Mouse (Mus musculus) kidney, postnatal 0 days (tissue): ENCODE data around the gene Mybpc3. TPM values are rescaled to one million over a fixed set of nuclear protein-coding genes. Genes with fewer than 3 reads are reported as not detected.

Experiments
- ATAC-seq: fragments of 200-750 bp; cut with Nextera tagmentation; replicated peaks from 2 replicates; pipeline ENCODE4 v1.8.0; 2017; ENCODE audit warnings: low read depth, moderate number of reproducible peaks, moderate TSS enrichment, moderate library complexity; ENCODE audit not compliant: low FRiP score
- DNase-seq: peaks from one replicate; pipeline ENCODE4 v3.0.0-alpha.2; 2016; ENCODE audit warnings: low spot score
- H3K27ac ChIP-seq: fragments of 300-500 bp; sonication (generic); 2 replicates; pipeline ENCODE4 v1.5.1; 2014; ENCODE audit warnings: mild to moderate bottlenecking
- H3K27me3 ChIP-seq: fragments of 300-500 bp; sonication (generic); 2 replicates; pipeline ENCODE4 v1.6.1; 2014; ENCODE audit warnings: low read length, mixed read lengths; ENCODE audit not compliant: insufficient read depth
- H3K36me3 ChIP-seq: fragments of 300-500 bp; sonication (generic); 2 replicates; pipeline ENCODE4 v1.6.1; 2014; ENCODE audit warnings: low read length, mixed read lengths; ENCODE audit not compliant: insufficient read depth
- H3K4me1 ChIP-seq: fragments of 300-500 bp; sonication (generic); replicated peaks from 2 replicates; pipeline ENCODE4 v1.6.1; 2014; ENCODE audit warnings: antibody characterized with exemption, low read length, mixed read lengths; ENCODE audit not compliant: insufficient read depth
- H3K4me2 ChIP-seq: fragments of 300-500 bp; sonication (generic); 2 replicates; pipeline ENCODE4 v1.6.1; 2014; ENCODE audit warnings: mild to moderate bottlenecking, low read length, moderate library complexity, mixed read lengths
- H3K4me3 ChIP-seq: fragments of 300-500 bp; sonication (generic); replicated peaks from 2 replicates; pipeline ENCODE4 v1.5.1; 2014; ENCODE audit warnings: low read depth, low read length
- H3K9ac ChIP-seq: fragments of 300-500 bp; sonication (generic); 2 replicates; pipeline ENCODE4 v1.6.1; 2014; ENCODE audit warnings: low read depth, low read length
- H3K9me3 ChIP-seq: fragments of 300-500 bp; sonication (generic); replicated peaks from 2 replicates; pipeline ENCODE4 v1.6.1; 2016; ENCODE audit warnings: low read length, inconsistent platforms, mixed read lengths
- CTCF ChIP-seq: IDR thresholded peaks from 2 replicates; pipeline ENCODE4 v1.5.1; 2016; ENCODE audit warnings: antibody characterized with exemption, low read depth, mild to moderate bottlenecking, moderate library complexity
- WGBS: fragments of 180-500 bp; shearing (Covaris S2); extraction: QIAGEN DNeasy Blood & Tissue Kit; methylation state at CpG from one replicate; pipeline ENCODE4 v1.1.7; 2014; 5-methylcytosine and 5-hydroxymethylcytosine counted together
- polyA plus RNA-seq: library from polyadenylated mRNA; unstranded; fragments of >200 nt; fragmentation: Nextera tagmentation; extraction: Ambion mirVana; gene quantifications from 2 replicates; pipeline ENCODE4 v1.2.1, GENCODE M21; 2015

The Mybpc3 gene
- 0.08 and 0.13 TPM in 2 replicates for polyA plus RNA-seq

DNA sequence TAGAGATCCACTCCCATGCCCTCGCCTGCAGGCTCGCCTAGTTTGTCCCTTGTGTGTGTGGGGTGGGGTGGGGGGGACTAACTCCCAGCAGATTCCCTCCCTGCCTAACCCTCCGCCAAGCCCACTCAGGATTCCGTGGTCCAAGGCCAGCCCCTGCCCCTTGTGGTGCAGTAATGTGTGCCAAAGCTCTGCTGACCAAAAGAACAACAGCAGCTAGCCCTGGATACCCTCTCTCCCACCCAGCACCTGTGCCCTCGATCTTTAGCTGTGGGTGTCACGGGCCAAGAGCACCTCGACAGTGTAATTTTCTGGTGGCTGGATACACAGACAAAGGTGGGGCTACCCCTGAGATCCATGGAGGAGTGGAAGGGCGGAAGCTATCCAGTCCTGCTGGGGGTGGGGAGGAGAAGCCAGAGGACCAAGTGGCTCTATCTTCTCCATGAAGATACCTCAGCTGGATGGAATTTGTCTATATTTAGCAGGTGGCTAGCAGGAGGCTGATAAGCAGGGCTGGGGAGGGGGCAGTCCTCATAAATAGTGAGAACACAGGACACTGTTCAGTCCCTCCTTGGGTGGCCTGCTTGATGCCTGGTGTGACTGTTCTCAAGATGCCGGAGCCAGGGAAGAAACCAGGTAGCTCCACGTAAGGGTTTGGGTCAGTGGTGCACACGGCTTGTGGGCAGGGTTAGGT lies at the start of gene Mybpc3:
Gene Mybpc3, plus strand, starts transcription at position 560 of the 691 bp plus-strand sequence.
- TF ChIP-seq CTCF = no peak
- 83% methylated on average over 11 of the region's 11 CpGs for WGBS
- peaks cover 7% of the 10 kb centered on the region for H3K4me1 ChIP-seq
- H3K9me3 ChIP-seq = no peaks in the 10 kb centered on the region
- H3K27ac ChIP-seq = no peak within 1 kb of the TSS
- no peak for ATAC-seq
- no peak for DNase-seq
- H3K9ac ChIP-seq = no peak within 1 kb of the TSS
- no peak within 1 kb of the TSS for H3K4me3 ChIP-seq
- H3K27me3 ChIP-seq = no peaks in the 10 kb centered on the region
- H3K4me2 ChIP-seq = no peak within 1 kb of the TSS
- H3K36me3 ChIP-seq = no peaks in the 10 kb centered on the region

DNA sequence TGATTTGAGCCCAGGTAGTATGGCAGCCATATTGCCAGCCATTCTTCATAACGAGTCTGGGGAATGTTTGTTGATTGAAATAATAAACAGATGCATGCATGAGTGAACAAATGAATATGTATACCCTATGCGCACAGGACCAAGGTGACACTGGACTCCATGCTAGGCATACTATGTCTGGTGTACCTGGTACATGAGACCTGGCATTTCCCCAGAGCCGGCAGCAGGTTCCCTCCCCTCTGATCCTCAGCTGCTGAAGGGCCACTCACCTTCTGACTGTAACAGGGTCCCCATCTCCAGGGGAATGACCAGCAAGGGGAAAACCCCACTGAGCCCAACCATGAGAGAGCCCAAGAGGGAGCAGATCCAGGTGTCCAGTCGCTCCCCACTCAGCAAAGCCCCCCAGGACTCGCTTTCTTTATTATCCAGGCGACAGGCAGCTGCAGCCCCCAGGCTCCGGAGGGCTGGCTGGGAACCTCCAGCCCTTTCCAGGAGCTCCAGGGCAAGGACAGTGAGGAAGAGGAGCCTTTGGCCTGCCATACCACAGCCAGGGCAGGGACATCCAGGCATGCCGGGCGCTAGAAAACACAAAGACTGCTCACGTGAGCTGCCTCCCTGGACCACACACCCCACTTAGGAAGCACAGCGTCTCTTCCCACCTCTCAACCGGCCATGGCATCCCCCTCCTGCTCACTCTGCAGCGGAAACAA lies 49.6 kb upstream of the Mybpc3 start:
- Histone ChIP-seq H3K4me3 (peak overlapping the region; percentile 53; the same call in 1 of the 2 replicates), H3K9me3 (no peaks in the 10 kb centered on the region), H3K4me2 (peak overlapping the region; percentile 82), H3K4me1 (peaks cover 18% of the 10 kb centered on the region), H3K27ac (0 out of 2 replicates have a peak overlapping the region, but pooled peaks have one; percentile 31), H3K27me3 (no peaks in the 10 kb centered on the region), H3K36me3 (peaks cover 19% of the 10 kb centered on the region; the same call in 1 of the 2 replicates), H3K9ac (0 out of 2 replicates have a peak overlapping the region, but pooled peaks have one; percentile 62)
- DNase-seq = no peak
- no peak for TF ChIP-seq CTCF
- ATAC-seq = no peak
- WGBS = 59% methylated on average over 13 of the region's 13 CpGs

DNA sequence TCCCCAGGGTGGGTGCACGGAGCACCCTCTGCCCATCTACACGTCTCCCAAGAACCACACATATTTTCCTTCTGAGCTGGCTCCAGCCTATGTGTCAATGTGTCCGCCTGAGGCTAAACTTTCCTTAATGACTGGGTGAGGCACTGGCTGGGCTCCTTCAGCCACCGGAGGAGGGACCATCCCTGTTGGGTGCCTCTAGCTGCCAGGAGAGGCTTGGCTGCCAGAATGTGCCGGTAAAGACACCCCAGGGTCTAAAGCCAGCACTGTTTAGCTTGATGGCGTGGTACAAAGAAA lies 49.1 kb upstream of the Mybpc3 start:
- DNase-seq = no peak
- H3K9ac ChIP-seq = peak overlapping the region; percentile 62; the same call in 1 of the 2 replicates
- peaks cover 18% of the 10 kb centered on the region for H3K4me1 ChIP-seq

DNA sequence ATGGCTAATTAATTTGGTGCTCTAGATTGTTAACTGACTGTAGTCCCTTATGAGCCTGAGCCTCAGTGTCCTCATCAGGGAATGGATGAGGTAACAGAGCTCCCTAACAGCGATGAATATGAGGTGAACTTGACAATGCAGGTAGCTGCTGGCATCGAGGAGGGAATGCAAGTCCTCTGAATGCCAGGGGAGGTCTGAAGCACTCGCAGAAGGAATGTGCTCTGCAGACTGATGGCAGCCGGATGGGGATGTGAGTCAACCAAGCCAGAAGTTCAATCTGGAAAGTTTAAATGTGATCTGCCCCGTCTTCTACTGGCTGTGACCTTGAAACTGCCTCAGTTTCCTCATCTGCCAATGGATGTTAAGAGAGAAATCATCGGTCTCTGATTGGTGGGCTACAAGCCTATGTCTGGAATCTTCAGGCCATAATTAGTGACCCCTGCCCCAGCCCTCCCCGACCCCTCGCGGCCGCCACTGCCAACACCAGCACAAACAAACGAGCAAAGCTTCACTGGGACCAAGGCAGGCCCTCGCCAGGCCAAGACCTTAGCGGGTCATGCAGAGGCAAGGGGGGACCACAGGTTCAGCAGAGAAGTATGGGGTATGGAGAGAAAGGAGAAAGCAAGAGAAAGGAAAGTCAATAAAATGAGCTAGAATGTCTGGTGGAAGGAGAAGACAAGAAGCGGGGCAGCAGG lies 48.5 kb upstream of the Mybpc3 start:
- no peaks in the 10 kb centered on the region for H3K9me3 ChIP-seq
- ATAC-seq = no peak; the same call in 1 of the 2 replicates
- peak overlapping the region; percentile 53 for H3K4me3 ChIP-seq
- peak; percentile 46 for DNase-seq
- peak overlapping the region; percentile 82 for H3K4me2 ChIP-seq
- H3K4me1 ChIP-seq = peaks cover 18% of the 10 kb centered on the region
- peak overlapping the region; percentile 62 for H3K9ac ChIP-seq
- 5% methylated on average over 14 of the region's 14 CpGs for WGBS
- TF ChIP-seq CTCF = no peak; the same call in 1 of the 2 replicates
- H3K27me3 ChIP-seq = no peaks in the 10 kb centered on the region
- peak overlapping the region; percentile 82 for H3K27ac ChIP-seq
- H3K36me3 ChIP-seq = peaks cover 9% of the 10 kb centered on the region; the same call in 1 of the 2 replicates

More for the DNA sequence above, 49.1 kb upstream of the Mybpc3 start:
- 38% methylated on average over 6 of the region's 6 CpGs for WGBS
- 0 out of 2 replicates have a peak, but pooled peaks have one; percentile 18 for TF ChIP-seq CTCF
- no peak for ATAC-seq
- H3K27me3 ChIP-seq = no peaks in the 10 kb centered on the region
- H3K4me3 ChIP-seq = peak overlapping the region; percentile 53
- H3K4me2 ChIP-seq = peak overlapping the region; percentile 82
- peaks cover 15% of the 10 kb centered on the region; the same call in 1 of the 2 replicates for H3K36me3 ChIP-seq
- H3K27ac ChIP-seq = peak overlapping the region; percentile 82; the same call in 1 of the 2 replicates
- H3K9me3 ChIP-seq = no peaks in the 10 kb centered on the region

DNA sequence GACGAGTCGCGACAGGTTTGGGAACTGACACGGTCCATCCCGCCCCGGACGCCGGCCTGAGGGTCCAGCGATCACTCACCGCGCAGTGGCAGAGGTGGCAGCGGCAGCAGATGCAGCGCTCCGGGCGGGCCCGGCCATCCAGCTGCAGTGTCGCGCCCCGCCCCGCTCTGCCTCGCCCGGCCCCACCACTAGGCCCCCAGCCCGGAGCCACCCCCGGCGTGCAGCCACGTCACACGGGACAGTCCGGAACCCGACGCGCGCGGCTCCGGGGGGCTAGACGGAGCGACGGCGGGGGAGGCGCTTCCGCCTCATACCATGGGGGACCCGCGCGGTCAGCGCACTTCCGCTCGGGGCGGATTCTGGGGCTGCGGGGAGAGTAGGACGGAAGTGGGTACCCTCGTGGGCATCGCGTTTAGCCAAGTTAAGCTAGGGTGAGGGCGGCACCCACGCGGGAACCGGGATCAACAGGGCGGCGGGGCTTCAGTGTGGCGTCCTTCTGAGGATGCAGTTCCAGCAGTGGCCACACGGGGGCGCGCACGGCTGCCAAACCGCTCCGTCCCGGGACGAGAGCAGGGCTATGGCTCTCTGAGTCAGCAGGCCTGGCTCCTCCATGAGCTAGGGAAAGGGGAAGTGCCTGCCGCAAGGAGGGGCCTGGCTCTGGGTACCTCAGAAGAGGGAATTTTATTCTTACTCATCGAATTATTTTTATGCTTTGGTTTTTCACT lies 47.7 kb upstream of the Mybpc3 start, which contains the start of gene Slc39a13:
Gene Slc39a13, minus strand, starts transcription at position 342 of the 725 bp plus-strand sequence.
- TF ChIP-seq CTCF = peak; percentile 99
- under 1% methylated on average over 69 of the region's 69 CpGs for WGBS
- Histone ChIP-seq H3K4me2 (peak within 1 kb of the TSS; percentile 82), H3K27me3 (no peaks in the 10 kb centered on the region), H3K4me1 (peaks cover 18% of the 10 kb centered on the region), H3K27ac (peak within 1 kb of the TSS; percentile 82), H3K9ac (peak within 1 kb of the TSS; percentile 62), H3K9me3 (no peaks in the 10 kb centered on the region), H3K4me3 (peak within 1 kb of the TSS; percentile 53), H3K36me3 (peaks cover 5% of the 10 kb centered on the region; the same call in 1 of the 2 replicates)
- DNase-seq (peak; percentile 97), ATAC-seq (peak; percentile 96)
